Mouse (Mus musculus): ENCODE measurements around the gene Kat2b. TPM values are rescaled to one million over a fixed set of nuclear protein-coding genes. Genes with fewer than 3 reads are reported as not detected.

Gene Kat2b
- polyA plus RNA-seq (2017; shearing (Covaris generic)) = 10 to 100 TPM; 32.7 to 55.7 TPM

GRCm38 (mm10) chr17:53566161-53566918 lies at the start of gene Kat2b:
Kat2b (plus strand) TSS chr17:53566861.

DNA sequence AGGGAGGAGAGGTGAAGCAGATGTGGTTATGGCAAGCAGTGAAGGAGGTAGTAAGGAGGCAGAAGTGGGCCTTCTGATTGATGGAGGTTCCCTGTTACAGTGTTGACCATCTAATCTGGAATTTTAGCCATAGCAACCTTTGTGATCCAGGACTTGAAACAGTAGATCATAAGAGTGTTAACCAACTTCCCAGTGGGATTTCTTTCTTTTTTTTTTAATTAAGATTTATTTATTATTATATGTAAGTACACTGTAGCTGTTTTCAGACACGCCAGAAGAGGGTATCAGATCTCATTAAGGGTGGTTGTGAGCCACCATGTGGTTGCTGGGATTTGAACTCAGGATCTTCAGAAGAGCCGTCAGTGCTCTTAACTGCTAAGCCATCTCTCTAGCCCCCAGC lies 27.3 kb upstream of the Kat2b start, which contains the start of gene Pp2d1:
Pp2d1 (minus strand) TSS at position 101 of the 400 bp plus-strand sequence.

GRCm38 (mm10) chr17:53688877-53689802 lies 122.5 kb downstream of the Kat2b start, which contains the start of gene Sgo1:
Sgo1 (minus strand) TSS chr17:53689333.

Other genes with a start within 250 kb of the Kat2b start
- gene Efhb, start 103.5 kb upstream of the Kat2b start, polyA plus RNA-seq (2017; shearing (Covaris generic)) = under 1 TPM; 0.06 to 0.08 TPM
- gene Rab5a, start 87.6 kb upstream of the Kat2b start, polyA plus RNA-seq (2017; shearing (Covaris generic)) = 100 to 1,000 TPM in 1 of 2 experiments, 10 to 100 TPM in 1; 96.9 to 124 TPM
- 1 to 10 TPM in 1 of 2 experiments, under 1 TPM in 1; 0.24 to 1.1 TPM for gene Pp2d1, start 27.4 kb upstream of the Kat2b start, polyA plus RNA-seq (2017; shearing (Covaris generic))
- gene Sgo1, start 122.5 kb downstream of the Kat2b start, polyA plus RNA-seq (2017; shearing (Covaris generic)) = 1 to 10 TPM; 4.5 to 6.4 TPM